Mouse (Mus musculus) naive thymus-derived CD4-positive, alpha-beta T cell, adult 2 months (primary cell): ENCODE results near the gene Wwc2.

Experiments used
- DNase-seq: peaks from one replicate; pipeline ENCODE4 v3.0.0-alpha.2; 2011; ENCODE audit warnings: low read depth

Wwc2 gene

DNA sequence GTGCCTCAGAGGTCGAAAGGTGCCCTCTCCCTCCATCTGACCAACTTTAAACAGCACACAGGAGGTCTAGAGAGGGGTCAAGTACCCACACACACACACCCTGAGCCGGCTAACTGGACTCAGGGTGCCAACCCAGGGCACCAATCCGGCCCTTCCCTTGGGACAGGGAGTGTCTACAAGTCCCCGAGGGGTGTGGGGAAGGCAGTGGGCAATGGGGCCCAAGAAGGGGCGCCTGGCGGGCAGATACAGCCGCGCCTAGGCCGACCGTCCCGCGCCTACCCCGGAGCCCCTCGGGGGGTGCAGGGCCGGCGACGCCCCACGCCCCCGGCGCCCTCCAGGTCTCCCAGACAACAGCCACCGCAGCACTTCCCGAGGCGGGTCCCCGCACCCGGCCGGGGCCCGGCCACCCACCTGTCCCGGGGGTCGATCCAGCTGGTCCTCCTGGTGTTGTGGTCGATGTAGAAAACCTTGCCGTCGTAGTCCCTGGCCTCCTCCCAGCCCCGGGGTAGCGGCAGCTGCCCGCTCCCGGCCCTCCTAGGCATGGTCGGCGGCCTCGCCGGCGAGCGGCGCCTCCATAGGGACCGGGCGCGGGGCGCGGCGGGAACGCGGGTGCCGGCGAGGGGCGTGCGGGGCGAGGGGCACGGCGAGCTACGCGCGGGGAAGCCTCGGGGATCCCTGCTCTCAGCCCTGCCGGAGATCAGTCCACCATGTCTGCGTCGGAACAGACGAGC is 904 bp downstream of the Wwc2 start:
- peak; percentile 14 for DNase-seq

DNA sequence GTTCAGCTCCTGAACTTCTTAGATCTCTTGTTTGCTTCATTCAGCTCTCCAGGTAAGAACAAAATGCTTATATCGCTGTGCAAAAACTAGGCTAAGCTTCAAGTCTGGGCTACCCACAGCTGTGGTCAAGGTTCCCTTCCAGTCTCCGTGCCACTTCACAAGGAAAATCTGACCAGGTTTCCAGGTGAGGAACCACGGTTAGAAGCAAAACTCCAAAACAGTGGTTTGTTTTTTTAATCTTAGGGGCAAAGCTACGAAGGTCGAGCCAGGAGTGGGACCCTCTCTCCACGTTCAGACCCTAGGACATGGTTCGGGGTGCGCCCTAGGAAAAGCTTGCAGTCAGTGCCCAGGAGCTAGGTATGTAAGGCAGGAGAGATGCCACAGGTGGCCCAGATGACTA is 1.5 kb downstream of the Wwc2 start:
- DNase-seq, result peak; percentile 8

DNA sequence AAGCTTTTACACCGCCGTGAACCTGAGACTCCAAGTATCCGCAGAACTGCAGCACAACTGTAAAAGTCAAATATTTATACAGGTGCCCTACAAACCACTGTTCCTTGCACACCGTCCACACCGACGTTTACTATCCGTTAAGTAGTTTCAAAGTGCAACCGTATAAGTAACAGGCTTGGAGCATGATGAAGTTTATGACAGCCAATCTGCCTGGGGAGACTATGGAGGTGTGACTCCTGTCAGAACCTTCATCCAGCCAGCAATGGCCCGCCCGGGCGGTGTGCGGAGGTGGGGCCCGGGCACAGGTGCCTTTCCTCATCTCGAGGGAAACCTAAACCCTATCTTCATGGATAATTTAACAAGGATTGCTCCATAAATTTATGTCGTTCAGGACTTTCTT is 2.6 kb downstream of the Wwc2 start:
- no peak for DNase-seq

GRCm38 (mm10) chr8:47985644-47986043 is 5.1 kb downstream of the Wwc2 start:
- DNase-seq, result no peak

GRCm38 (mm10) chr8:47985243-47985642 is 5.5 kb downstream of the Wwc2 start:
- no peak for DNase-seq

GRCm38 (mm10) chr8:47981075-47981474 is 9.6 kb downstream of the Wwc2 start:
- DNase-seq, result no peak

DNA sequence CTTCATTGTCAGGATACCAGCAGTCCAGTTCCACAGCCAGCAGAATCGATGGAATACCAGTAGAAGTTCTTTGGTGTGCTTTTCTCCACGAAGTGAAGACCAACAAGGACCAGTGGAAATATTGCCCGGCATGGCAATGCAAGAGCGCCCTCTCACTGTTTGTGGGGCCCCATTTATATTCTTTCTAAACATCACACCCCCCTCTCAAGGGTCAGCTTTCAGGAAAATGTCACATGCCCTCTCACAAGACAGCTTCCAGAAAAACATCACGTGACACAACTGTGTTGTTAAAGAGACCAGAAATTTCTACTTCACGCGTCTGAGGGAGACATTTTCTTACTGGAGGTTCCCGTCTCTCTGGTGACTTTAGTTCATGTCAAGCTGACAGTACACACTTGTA is 10.8 kb downstream of the Wwc2 start:
- DNase-seq, result no peak

DNA sequence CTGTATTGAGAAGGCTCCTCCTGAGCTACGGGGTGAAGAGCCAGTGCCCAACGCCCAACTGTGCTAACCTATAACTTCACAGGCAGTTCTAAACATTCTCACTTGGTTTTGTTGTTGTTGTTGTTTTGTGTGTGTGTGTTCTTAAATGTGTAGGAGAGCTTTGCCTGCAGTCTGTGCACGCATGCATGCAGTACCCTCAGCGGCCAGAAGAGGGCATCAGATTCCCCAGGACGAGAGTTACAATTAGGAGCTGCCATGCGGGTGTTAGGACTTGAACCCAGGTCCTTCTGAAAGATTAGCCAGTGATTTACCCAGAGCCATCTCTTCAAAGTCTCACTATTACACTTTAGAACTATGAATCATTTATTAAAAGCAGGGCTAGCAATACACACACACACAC is 12.0 kb downstream of the Wwc2 start:
- peak; percentile 15 for DNase-seq

GRCm38 (mm10) chr8:47974963-47975314 is 15.8 kb downstream of the Wwc2 start:
- DNase-seq, result no peak

DNA sequence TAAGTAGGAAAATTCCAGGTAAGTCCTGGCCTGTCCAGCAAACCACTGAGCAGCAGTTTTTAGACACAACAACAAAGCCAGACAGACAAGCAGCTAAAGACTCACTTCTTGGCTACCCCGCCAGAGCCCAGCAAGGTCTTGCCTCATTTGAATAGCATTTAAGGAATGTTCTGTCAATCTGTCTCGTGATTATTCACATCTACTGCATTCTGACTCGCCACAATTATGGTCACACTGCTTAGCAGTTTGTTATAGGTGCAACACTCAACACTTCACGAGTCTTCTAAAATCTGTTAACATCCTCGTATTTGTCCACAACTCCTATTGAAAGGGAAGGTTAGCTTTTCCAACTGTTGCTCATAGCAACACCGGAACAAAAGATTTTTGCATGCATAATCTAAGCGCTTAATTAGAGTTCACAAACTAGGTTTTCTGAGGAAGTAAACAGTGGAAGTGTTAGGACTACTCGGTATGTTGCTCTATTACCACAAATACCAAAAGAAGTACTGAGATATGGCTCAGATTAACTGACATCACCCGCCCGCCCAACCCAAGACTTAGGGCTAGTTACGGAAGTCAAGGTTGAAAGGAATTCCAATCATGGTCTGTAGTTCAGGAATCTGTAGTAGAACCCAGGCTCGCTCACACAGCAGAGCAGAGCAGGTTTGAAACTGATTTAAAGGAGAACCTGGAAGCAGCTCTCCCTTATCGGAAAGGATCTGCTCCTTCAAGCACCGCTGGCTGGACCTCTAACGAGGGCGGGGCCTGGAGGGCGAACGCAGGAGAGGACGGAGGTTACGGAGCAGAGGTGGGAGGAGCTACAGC is 16.4 kb downstream of the Wwc2 start:
- no peak for DNase-seq

DNA sequence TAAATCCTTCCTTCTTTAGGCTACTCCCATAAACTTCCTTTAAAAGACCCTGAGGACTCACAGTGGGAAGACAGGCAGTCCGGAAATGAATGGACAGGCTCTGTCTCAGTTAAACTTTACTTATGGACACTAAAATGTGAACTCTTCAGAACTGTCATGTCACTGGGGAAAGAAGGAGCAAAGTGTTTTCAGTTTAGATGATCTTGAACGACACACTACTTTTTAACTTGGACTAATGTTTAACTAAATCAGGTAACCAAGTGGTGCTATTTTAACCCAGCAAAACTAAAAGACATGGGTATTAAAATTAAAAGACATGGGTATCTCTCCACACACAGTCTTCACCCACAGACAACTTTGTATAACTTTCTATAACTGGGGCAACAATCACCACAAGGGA is 19.6 kb downstream of the Wwc2 start:
- no peak for DNase-seq

DNA sequence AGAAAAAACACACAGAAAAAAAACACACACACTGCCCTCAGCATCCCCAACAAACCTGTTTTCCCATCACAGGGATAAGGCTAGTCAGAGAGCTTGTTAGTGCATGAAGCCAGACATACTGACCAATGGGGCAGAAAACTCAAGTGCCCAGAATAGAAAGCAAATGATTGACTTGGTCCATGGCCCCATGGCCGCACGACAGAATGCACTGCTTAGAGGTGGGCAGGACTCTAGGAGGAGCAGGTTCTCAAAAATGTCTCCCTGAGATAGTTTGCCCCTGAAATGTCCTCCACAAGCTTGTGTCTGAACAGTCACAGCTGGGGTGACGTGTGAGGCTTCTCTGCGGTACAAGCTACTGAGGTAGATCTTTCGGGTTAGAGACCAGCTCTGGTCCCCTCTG is 20.1 kb downstream of the Wwc2 start:
- DNase-seq, result no peak

- no peak for DNase-seq
These were observed 23.4 kb downstream of the Wwc2 start for GRCm38 (mm10) chr8:47967045-47967920.

GRCm38 (mm10) chr8:47962484-47962883 is 28.2 kb downstream of the Wwc2 start:
- DNase-seq, result no peak

- no peak for DNase-seq
These were observed 28.7 kb downstream of the Wwc2 start for GRCm38 (mm10) chr8:47962005-47962404.

DNA sequence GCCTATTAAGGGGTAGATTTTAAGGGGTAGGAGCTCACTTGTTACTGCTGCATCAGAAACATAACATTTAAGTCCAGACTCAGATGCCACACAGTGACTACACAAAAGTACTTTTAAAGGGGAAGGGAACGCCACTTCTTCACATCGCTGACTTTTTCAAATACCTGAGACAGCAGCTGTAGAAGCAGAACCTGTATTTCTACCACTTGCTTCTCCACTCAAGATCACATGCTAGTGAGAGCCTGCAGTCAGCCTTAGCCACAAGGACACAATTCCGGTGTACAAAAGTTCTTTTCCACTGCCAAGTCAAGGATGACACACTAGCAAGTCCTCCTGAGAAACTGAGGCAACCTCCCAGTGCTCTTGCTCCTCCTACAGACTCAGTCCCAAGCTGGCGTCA is 33.2 kb downstream of the Wwc2 start:
- no peak for DNase-seq

DNA sequence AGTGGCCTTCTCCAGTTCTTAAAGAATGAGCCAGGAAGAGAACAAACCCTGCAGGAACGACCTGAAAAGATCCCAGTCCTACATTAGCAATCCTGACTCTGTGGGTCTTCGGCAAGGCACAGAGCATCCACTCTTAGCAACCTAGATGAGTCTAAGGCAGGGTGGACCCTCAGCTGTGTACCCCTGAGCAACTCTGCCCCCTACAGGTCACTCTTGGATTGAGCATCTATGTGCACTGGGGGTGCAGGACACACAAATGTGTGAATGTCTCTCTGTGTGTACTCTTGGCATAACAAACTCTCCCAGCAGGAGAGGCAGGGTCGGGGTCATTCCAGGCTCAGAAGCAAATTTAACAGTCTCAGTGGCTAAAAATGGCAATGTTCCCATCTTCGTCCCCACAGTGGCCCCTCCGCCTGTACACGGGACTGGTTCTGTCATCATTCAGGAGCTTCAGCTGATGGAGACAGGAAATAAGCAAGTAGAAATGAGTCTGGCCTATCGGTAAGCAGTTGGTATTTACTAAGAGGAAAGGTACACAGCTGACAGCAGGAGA is 39.3 kb downstream of the Wwc2 start:
- DNase-seq, result peak; percentile 54

- DNase-seq, result no peak
These were observed 41.9 kb downstream of the Wwc2 start for GRCm38 (mm10) chr8:47948836-47949235.

- peak; percentile 36 for DNase-seq
These were observed 42.8 kb downstream of the Wwc2 start for GRCm38 (mm10) chr8:47947672-47948618.

DNA sequence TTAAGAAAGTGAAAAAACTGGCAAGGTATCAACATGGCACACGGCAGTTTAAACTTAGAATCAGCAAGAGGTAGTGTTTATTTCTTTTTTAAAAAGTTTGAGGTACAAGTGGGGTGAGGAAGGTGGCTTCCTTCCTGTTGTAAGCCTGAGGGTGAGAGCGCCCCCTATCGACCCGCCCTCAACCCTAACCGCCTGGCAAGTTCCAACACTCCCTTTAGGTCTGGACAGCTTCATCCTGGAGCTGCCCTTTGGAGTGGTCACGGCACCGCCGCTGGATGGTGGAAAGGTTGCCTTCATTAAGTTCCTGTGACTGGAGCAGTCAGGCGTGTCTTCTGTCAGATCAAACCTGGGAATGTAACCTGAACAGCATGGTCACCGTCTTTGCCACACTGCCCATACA is 47.7 kb downstream of the Wwc2 start:
- peak; percentile 39 for DNase-seq

- no peak for DNase-seq
These were observed 49.7 kb downstream of the Wwc2 start for GRCm38 (mm10) chr8:47941028-47941427.
